Mouse (Mus musculus) megakaryocyte, embryonic 14.5 days (primary cell): ENCODE measurements around the gene Cadps.

Experiments
- FLI1 ChIP-seq: IDR thresholded peaks from 2 replicates; pipeline ENCODE4 v1.6.1; 2012; ENCODE audit warnings: low read length, inconsistent platforms, mixed read lengths
- GATA1 ChIP-seq: IDR thresholded peaks from 3 replicates; pipeline ENCODE4 v1.6.1; 2012; ENCODE audit warnings: mixed read lengths, low read length, inconsistent platforms, borderline replicate concordance

GRCm38 (mm10) chr14:12340238-12341074 lies 482.4 kb downstream of the Cadps start:
- no peak for TF ChIP-seq GATA1
- no peak for TF ChIP-seq FLI1
